Mouse (Mus musculus) CD4-positive, CD25-positive, alpha-beta regulatory T cell, adult 4 months (primary cell): ENCODE data around the gene Dennd4b. TPM values are rescaled to one million over a fixed set of nuclear protein-coding genes. Genes with fewer than 3 reads are reported as not detected.
"Not testable (repeated sequence)": the region's sequence is repeated elsewhere in the genome, so short reads cannot be mapped to it uniquely, and the experiment has no call there.

Source experiments
- ATAC-seq: one replicate; pipeline ENCODE4 v1.8.0; 2017
- polyA plus RNA-seq, 2 experiments: library from polyadenylated mRNA; unstranded; fragments of 100-300 nt; shearing (Covaris generic); gene quantifications; one replicate each; pipeline ENCODE4 v1.2.1; 2017

Dennd4b gene
- polyA plus RNA-seq, result 10 to 100 TPM; 17.9 to 28.0 TPM

- ATAC-seq, result peak; percentile 87
Observed at GRCm38 (mm10) chr3:90265034-90265931, at the start of gene Dennd4b. Gene Dennd4b, plus strand, starts transcription at chr3:90265185.

- no peak for ATAC-seq
Observed at GRCm38 (mm10) chr3:90215825-90216380, 49.1 kb upstream of the Dennd4b start.

GRCm38 (mm10) chr3:90220088-90220487 lies 44.9 kb upstream of the Dennd4b start:
- ATAC-seq, result peak; percentile 79

GRCm38 (mm10) chr3:90220531-90220951 lies 44.4 kb upstream of the Dennd4b start:
- no peak for ATAC-seq

GRCm38 (mm10) chr3:90221123-90221522 lies 43.9 kb upstream of the Dennd4b start:
- no peak for ATAC-seq

- ATAC-seq, result no peak
Observed at GRCm38 (mm10) chr3:90222455-90222854, 42.5 kb upstream of the Dennd4b start.

GRCm38 (mm10) chr3:90222941-90223340 lies 42.0 kb upstream of the Dennd4b start:
- ATAC-seq, result no peak

GRCm38 (mm10) chr3:90224331-90224730 lies 40.7 kb upstream of the Dennd4b start:
- no peak for ATAC-seq

- no peak for ATAC-seq
Observed at GRCm38 (mm10) chr3:90231075-90231474, 33.9 kb upstream of the Dennd4b start.

- peak; percentile 98 for ATAC-seq
Observed at GRCm38 (mm10) chr3:90231507-90232333, 33.3 kb upstream of the Dennd4b start, which contains the start of gene Jtb. Gene Jtb, plus strand, starts transcription at chr3:90231597.

- ATAC-seq, result no peak
Observed at GRCm38 (mm10) chr3:90241251-90241650, 23.7 kb upstream of the Dennd4b start.

- no peak for ATAC-seq
Observed at GRCm38 (mm10) chr3:90241669-90242358, 23.2 kb upstream of the Dennd4b start.

- no peak for ATAC-seq
Observed at GRCm38 (mm10) chr3:90242984-90243775, 21.8 kb upstream of the Dennd4b start, which contains the start of gene Creb3l4. Gene Creb3l4, minus strand, starts transcription at chr3:90243512.

GRCm38 (mm10) chr3:90245406-90245805 lies 19.6 kb upstream of the Dennd4b start:
- ATAC-seq, result peak; percentile 62

- ATAC-seq, result peak; percentile 25
Observed at GRCm38 (mm10) chr3:90247630-90247959, 17.4 kb upstream of the Dennd4b start.

- peak; percentile 93 for ATAC-seq
Observed at GRCm38 (mm10) chr3:90247960-90248745, 16.8 kb upstream of the Dennd4b start, which contains the start of gene Slc39a1. Gene Slc39a1, plus strand, starts transcription at chr3:90248172.

GRCm38 (mm10) chr3:90248746-90249100 lies 16.3 kb upstream of the Dennd4b start:
- ATAC-seq, result no peak

- ATAC-seq, result no peak
Observed at GRCm38 (mm10) chr3:90250791-90251190, 14.2 kb upstream of the Dennd4b start.

- not testable (repeated sequence) for ATAC-seq
Observed at GRCm38 (mm10) chr3:90251731-90252226, 13.2 kb upstream of the Dennd4b start.

GRCm38 (mm10) chr3:90252659-90253058 lies 12.3 kb upstream of the Dennd4b start:
- ATAC-seq, result not testable (repeated sequence)
